Mouse (Mus musculus): ENCODE measurements around the gene Isx.
A peak's percentile ranks its signal among the peaks of the same experiment; 100 is the strongest.

DNA sequence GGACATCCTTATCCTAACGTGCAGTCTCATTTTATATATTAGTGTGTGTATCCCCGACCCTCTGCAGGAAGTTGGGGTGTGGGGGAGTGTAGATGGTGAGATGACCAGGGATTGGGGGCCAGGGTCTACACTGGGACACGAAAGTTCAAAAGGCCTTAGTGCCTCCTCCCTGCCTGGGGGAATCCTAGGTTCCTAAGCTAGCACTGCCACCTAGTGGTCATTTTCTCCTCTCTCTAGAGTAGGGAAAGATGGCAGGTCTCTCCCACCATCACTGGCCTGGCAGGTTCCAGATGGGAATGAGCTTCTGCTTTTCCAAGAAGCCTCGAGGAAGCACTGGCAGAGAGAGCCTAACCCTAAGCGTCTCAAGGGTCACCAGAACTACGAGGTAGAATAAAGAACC, 62.3 kb downstream of the Isx start:
- TF ChIP-seq CTCF (IDR thresholded peaks at IDR 0.05; ENCODE audit: low read depth, low read length) (peak; percentile 79), POLR2A (IDR thresholded peaks at IDR 0.05; ENCODE audit: insufficient read depth, low read length) (no peak), EP300 (IDR thresholded peaks at IDR 0.05; ENCODE audit: insufficient read depth, low read depth, low read length) (no peak)
